Mouse (Mus musculus) testis, postnatal 14 days (tissue): ENCODE measurements around the gene Cd19.
A peak's percentile ranks its signal among the peaks of the same experiment; 100 is the strongest.

Source experiments
- DNase-seq: peaks from one replicate; pipeline ENCODE4 v3.0.0; 2021; ENCODE audit warnings: low spot score

Gene Cd19

GRCm38 (mm10) chr7:126377278-126378158 lies 37.2 kb downstream of the Cd19 start, which contains the start of gene Spns1:
Gene Spns1, minus strand, starts transcription at chr7:126377450.
- DNase-seq: peak; percentile 93

GRCm38 (mm10) chr7:126376903-126377277 lies 37.8 kb downstream of the Cd19 start:
- peak; percentile 49 for DNase-seq

- no peak for DNase-seq
These were observed 39.7 kb downstream of the Cd19 start for GRCm38 (mm10) chr7:126375012-126375411.

GRCm38 (mm10) chr7:126374526-126374925 lies 40.2 kb downstream of the Cd19 start:
- DNase-seq: no peak

- DNase-seq: no peak
These were observed 41.7 kb downstream of the Cd19 start for GRCm38 (mm10) chr7:126373007-126373406.

- no peak for DNase-seq
These were observed 45.3 kb downstream of the Cd19 start, which contains the start of gene Lat for GRCm38 (mm10) chr7:126369393-126369792. Gene Lat, minus strand, starts transcription at chr7:126369570.

GRCm38 (mm10) chr7:126368367-126368766 lies 46.3 kb downstream of the Cd19 start:
- DNase-seq: no peak

GRCm38 (mm10) chr7:126367636-126368035 lies 47.1 kb downstream of the Cd19 start:
- DNase-seq: no peak

GRCm38 (mm10) chr7:126363038-126363437 lies 51.7 kb downstream of the Cd19 start:
- no peak for DNase-seq

- peak; percentile 32 for DNase-seq
These were observed 55.6 kb downstream of the Cd19 start for GRCm38 (mm10) chr7:126359049-126359448.
